Mouse (Mus musculus) forebrain, embryonic 11.5 days (tissue): ENCODE results near the gene Mfsd6l. TPM values are rescaled to one million over a fixed set of nuclear protein-coding genes. Genes with fewer than 3 reads are reported as not detected.
A peak's percentile ranks its signal among the peaks of the same experiment; 100 is the strongest.

Source experiments
- ATAC-seq: fragments of 200-750 bp; cut with Nextera tagmentation; replicated peaks from 2 replicates; pipeline ENCODE4 v1.8.0; 2017; ENCODE audit warnings: moderate TSS enrichment; ENCODE audit not compliant: low FRiP score
- DNase-seq: peaks from one replicate; pipeline ENCODE4 v3.0.0-alpha.2; 2017; ENCODE audit warnings: low spot score
- H3K27ac ChIP-seq: fragments of 300-500 bp; sonication (generic); 2 replicates; pipeline ENCODE4 v1.5.1; 2014; ENCODE audit warnings: low read depth, low read length
- H3K27me3 ChIP-seq: fragments of 300-500 bp; sonication (generic); 2 replicates; pipeline ENCODE4 v1.6.1; 2014; ENCODE audit warnings: mild to moderate bottlenecking, low read length, mixed read lengths; ENCODE audit not compliant: control insufficient read depth, insufficient read depth
- H3K36me3 ChIP-seq: fragments of 300-500 bp; sonication (generic); 2 replicates; pipeline ENCODE4 v1.6.1; 2014; ENCODE audit warnings: mild to moderate bottlenecking, low read length, moderate library complexity, mixed read lengths; ENCODE audit not compliant: control insufficient read depth, insufficient read depth
- H3K4me1 ChIP-seq: fragments of 300-500 bp; sonication (generic); replicated peaks from 2 replicates; pipeline ENCODE4 v1.6.1; 2014; ENCODE audit warnings: low read length, mixed read lengths; ENCODE audit not compliant: control insufficient read depth, insufficient read depth
- H3K4me2 ChIP-seq: fragments of 300-500 bp; sonication (generic); 2 replicates; pipeline ENCODE4 v1.6.1; 2014; ENCODE audit warnings: low read depth, mild to moderate bottlenecking, low read length, moderate library complexity, mixed read lengths; ENCODE audit not compliant: severe bottlenecking
- H3K4me3 ChIP-seq: fragments of 300-500 bp; sonication (generic); 2 replicates; pipeline ENCODE4 v1.5.1; 2014; ENCODE audit warnings: low read depth, low read length
- H3K9ac ChIP-seq: fragments of 300-500 bp; sonication (generic); 2 replicates; pipeline ENCODE4 v1.6.1; 2014; ENCODE audit warnings: low read length
- H3K9me3 ChIP-seq: fragments of 300-500 bp; sonication (generic); 2 replicates; pipeline ENCODE4 v1.6.1; 2016; ENCODE audit warnings: low read length, mixed read lengths; ENCODE audit not compliant: control insufficient read depth
- WGBS: fragments of 180-500 bp; shearing (Covaris S2); extraction: QIAGEN DNeasy Blood & Tissue Kit; methylation state at CpG from one replicate; pipeline ENCODE4 v1.1.7; 2014; 5-methylcytosine and 5-hydroxymethylcytosine counted together
- polyA plus RNA-seq: library from polyadenylated mRNA; unstranded; fragments of >200 nt; fragmentation: Nextera tagmentation; extraction: Ambion mirVana; gene quantifications from 2 replicates; pipeline ENCODE4 v1.2.1, GENCODE M21; 2014

Gene Mfsd6l
- polyA plus RNA-seq, 1 experiment from 2014 or later, result not detected

DNA sequence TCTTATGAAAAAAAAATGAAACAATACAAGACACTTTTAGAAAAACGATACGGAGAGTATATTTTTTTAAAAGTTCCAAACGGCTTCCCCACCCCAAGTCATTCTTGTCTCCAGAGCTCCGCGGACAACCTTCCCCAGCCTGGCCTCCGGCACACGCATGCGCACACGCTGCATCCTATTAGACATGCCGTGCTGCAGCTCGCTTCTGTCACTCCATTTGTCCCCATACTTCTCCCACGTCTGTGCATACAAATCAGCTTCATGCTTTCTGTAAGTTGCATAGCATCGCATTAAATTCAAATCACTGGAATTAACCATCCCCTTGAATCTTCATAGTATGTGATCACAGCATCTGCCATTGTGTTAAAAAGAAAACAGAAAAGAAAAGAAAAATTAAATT is 27.2 kb downstream of the Mfsd6l start:
- Histone ChIP-seq H3K9me3 (no peaks in the 10 kb centered on the region), H3K36me3 (no peaks in the 10 kb centered on the region), H3K9ac (no peak overlapping the region), H3K4me2 (no peak overlapping the region), H3K27me3 (no peaks in the 10 kb centered on the region), H3K27ac (no peak overlapping the region), H3K4me3 (no peak overlapping the region), H3K4me1 (no peaks in the 10 kb centered on the region; the same call in 1 of the 2 replicates)
- no peak for ATAC-seq
- WGBS, result 92% methylated on average over 13 of the region's 13 CpGs
- no peak for DNase-seq

- WGBS, result 82% methylated on average over 8 of the region's 8 CpGs
- ATAC-seq (no peak), DNase-seq (no peak)
- no peaks in the 10 kb centered on the region for H3K27me3 ChIP-seq
- no peaks in the 10 kb centered on the region for H3K36me3 ChIP-seq
- no peaks in the 10 kb centered on the region for H3K9me3 ChIP-seq
- H3K27ac ChIP-seq, result no peak overlapping the region
- no peaks in the 10 kb centered on the region; the same call in 1 of the 2 replicates for H3K4me1 ChIP-seq
- no peak overlapping the region for H3K9ac ChIP-seq
- H3K4me2 ChIP-seq, result no peak overlapping the region
- H3K4me3 ChIP-seq, result no peak overlapping the region
These were observed 28.0 kb downstream of the Mfsd6l start for GRCm38 (mm10) chr11:68583906-68584480.

DNA sequence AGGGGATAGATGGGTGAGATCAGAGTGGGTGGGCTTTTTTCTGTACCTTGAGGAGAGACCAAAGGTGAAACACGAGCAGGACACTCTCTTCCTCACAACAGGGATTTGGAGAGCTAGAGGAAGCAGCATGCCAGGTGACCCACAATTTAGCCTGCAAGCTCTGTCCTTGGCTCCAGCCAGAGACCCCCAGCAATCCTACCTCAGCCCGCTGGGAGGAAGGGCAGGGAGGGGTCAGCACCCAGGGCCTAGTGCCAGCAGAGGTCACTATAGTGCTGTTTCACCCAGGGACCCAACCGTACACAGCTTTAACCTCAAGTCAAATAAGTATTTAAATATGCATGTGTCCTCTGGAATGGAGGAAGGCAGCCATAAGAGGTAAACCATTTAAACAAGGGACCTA is 29.9 kb downstream of the Mfsd6l start:
- Histone ChIP-seq H3K27ac (no peak overlapping the region), H3K4me2 (no peak overlapping the region), H3K4me3 (no peak overlapping the region), H3K9me3 (no peaks in the 10 kb centered on the region), H3K27me3 (no peaks in the 10 kb centered on the region), H3K36me3 (no peaks in the 10 kb centered on the region), H3K9ac (no peak overlapping the region), H3K4me1 (no peaks in the 10 kb centered on the region)
- ATAC-seq (no peak), DNase-seq (no peak)
- WGBS, result 20% methylated on average over 3 of the region's 3 CpGs

GRCm38 (mm10) chr11:68586721-68587120 is 30.7 kb downstream of the Mfsd6l start, which contains the start of gene Ccdc42:
TSS of gene Ccdc42 (plus strand) at chr11:68587021.
- Histone ChIP-seq H3K27me3 (no peaks in the 10 kb centered on the region), H3K36me3 (no peaks in the 10 kb centered on the region), H3K9me3 (no peaks in the 10 kb centered on the region), H3K4me2 (no peak within 1 kb of the TSS), H3K9ac (no peak within 1 kb of the TSS), H3K4me3 (no peak within 1 kb of the TSS), H3K4me1 (no peaks in the 10 kb centered on the region), H3K27ac (no peak within 1 kb of the TSS)
- WGBS, result 73% methylated on average over 5 of the region's 5 CpGs
- DNase-seq (no peak), ATAC-seq (no peak)

GRCm38 (mm10) chr11:68589055-68589809 is 33.2 kb downstream of the Mfsd6l start:
- Histone ChIP-seq H3K9me3 (no peaks in the 10 kb centered on the region), H3K4me2 (no peak overlapping the region), H3K36me3 (no peaks in the 10 kb centered on the region), H3K27me3 (no peaks in the 10 kb centered on the region), H3K4me3 (no peak overlapping the region), H3K9ac (no peak overlapping the region), H3K4me1 (no peaks in the 10 kb centered on the region), H3K27ac (no peak overlapping the region)
- peak; percentile 80 for DNase-seq
- ATAC-seq, result no peak
- WGBS, result 73% methylated on average over 8 of the region's 8 CpGs

DNA sequence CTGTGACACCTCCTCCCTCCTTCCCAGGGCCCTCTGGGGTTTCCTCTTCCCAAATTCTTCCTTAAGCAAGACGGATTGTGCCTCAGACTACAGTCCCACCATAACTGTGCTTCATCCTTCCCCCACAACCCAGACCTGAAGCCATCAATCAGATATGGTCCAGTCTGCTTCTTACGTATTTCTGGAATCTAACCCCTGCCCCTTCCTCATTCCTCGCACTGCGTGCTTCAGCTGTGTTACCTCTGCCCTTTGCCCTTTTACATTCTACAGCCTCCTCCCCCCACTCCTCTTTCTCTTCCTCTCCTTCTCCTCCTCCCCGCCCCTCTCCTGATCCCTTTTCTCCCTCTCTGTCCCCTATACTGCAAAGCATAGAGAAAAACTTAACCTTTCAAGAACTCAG is 35.7 kb downstream of the Mfsd6l start:
- no peak overlapping the region for H3K4me2 ChIP-seq
- no peaks in the 10 kb centered on the region for H3K4me1 ChIP-seq
- no peak overlapping the region for H3K4me3 ChIP-seq
- H3K9me3 ChIP-seq, result no peaks in the 10 kb centered on the region
- WGBS, result 17% methylated on average over 5 of the region's 5 CpGs
- H3K36me3 ChIP-seq, result no peaks in the 10 kb centered on the region
- H3K27ac ChIP-seq, result no peak overlapping the region
- DNase-seq, result no peak
- ATAC-seq, result no peak
- H3K27me3 ChIP-seq, result no peaks in the 10 kb centered on the region
- no peak overlapping the region; the same call in 1 of the 2 replicates for H3K9ac ChIP-seq

GRCm38 (mm10) chr11:68593247-68593646 is 37.3 kb downstream of the Mfsd6l start:
- ATAC-seq (no peak), DNase-seq (no peak)
- no peaks in the 10 kb centered on the region for H3K36me3 ChIP-seq
- H3K9ac ChIP-seq, result no peak overlapping the region
- H3K27ac ChIP-seq, result no peak overlapping the region
- no peaks in the 10 kb centered on the region for H3K27me3 ChIP-seq
- 75% methylated on average over 3 of the region's 3 CpGs for WGBS
- no peaks in the 10 kb centered on the region for H3K9me3 ChIP-seq
- H3K4me1 ChIP-seq, result no peaks in the 10 kb centered on the region
- no peak overlapping the region for H3K4me2 ChIP-seq
- no peak overlapping the region for H3K4me3 ChIP-seq

- no peak for ATAC-seq
- H3K36me3 ChIP-seq, result no peaks in the 10 kb centered on the region
- H3K27me3 ChIP-seq, result no peaks in the 10 kb centered on the region
- no peak for DNase-seq
- H3K9me3 ChIP-seq, result no peaks in the 10 kb centered on the region
- peaks cover 2% of the 10 kb centered on the region; the same call in 1 of the 2 replicates for H3K4me1 ChIP-seq
- H3K4me3 ChIP-seq, result no peak overlapping the region
- H3K27ac ChIP-seq, result no peak overlapping the region
- WGBS, result 88% methylated on average over 2 of the region's 2 CpGs
- H3K4me2 ChIP-seq, result no peak overlapping the region
- no peak overlapping the region for H3K9ac ChIP-seq
These were observed 41.9 kb downstream of the Mfsd6l start for GRCm38 (mm10) chr11:68597912-68598311.
